ENCODE assay signal across 14 mouse cellular contexts in genomic region chr6:91061296-91061695, GRCm38 (mm10).
"Had no signal": no experiment of that assay in that cellular context is flagged by ENCODE, and none has a peak within 500 bp of the region (broad histone marks: within the 10 kb centered on the region; RNA-seq: fewer than 3 reads in every experiment).

No protein-coding gene starts in this region.

- H3K27ac ChIP-seq: midbrain, embryonic 13.5 days; midbrain, embryonic 15.5 days; neural tube, embryonic 12.5 days; stomach, embryonic 15.5 days; stomach, postnatal 0 days had no signal

- H3K36me3 ChIP-seq: stomach, embryonic 15.5 days had no signal

- DNase-seq: lung, adult 18-20 months; lung, embryonic 14.5 days; lung, postnatal 10 days; lung, postnatal 4 days; right cerebral cortex, postnatal 14 days; thymus, postnatal 14 days; thymus, postnatal 36 days had no signal

- H3K4me1 ChIP-seq: midbrain, embryonic 13.5 days; midbrain, embryonic 15.5 days; neural tube, embryonic 12.5 days; stomach, embryonic 15.5 days had no signal

- H3K27me3 ChIP-seq: megakaryocyte, embryonic 14.5 days; midbrain, embryonic 13.5 days; midbrain, embryonic 15.5 days; neural tube, embryonic 12.5 days; stomach, embryonic 15.5 days had no signal

- H3K9me3 ChIP-seq: megakaryocyte, embryonic 14.5 days; midbrain, embryonic 13.5 days; midbrain, embryonic 15.5 days; neural tube, embryonic 12.5 days; stomach, embryonic 15.5 days had no signal

- ATAC-seq: midbrain, embryonic 13.5 days; midbrain, embryonic 15.5 days had no signal

- H3K4me2 ChIP-seq: lung, embryonic 14.5 days; midbrain, embryonic 11.5 days; midbrain, embryonic 13.5 days; midbrain, embryonic 15.5 days; neural tube, embryonic 12.5 days; stomach, embryonic 15.5 days had no signal

- H3K4me3 ChIP-seq: megakaryocyte, embryonic 14.5 days; midbrain, embryonic 13.5 days; midbrain, embryonic 15.5 days; neural tube, embryonic 12.5 days; stomach, embryonic 15.5 days had no signal

- H3K9ac ChIP-seq: lung, embryonic 14.5 days; midbrain, embryonic 13.5 days; midbrain, embryonic 15.5 days; neural tube, embryonic 12.5 days; stomach, embryonic 15.5 days had no signal
